Mouse (Mus musculus): Measurements from ENCODE around the gene Gm5485.

GRCm38 (mm10) chr16:48422501-48422900 is 10.3 kb upstream of the Gm5485 start:
- no peak for TF ChIP-seq HCFC1 (IDR thresholded peaks at IDR 0.05; ENCODE audit: borderline replicate concordance, insufficient read depth, low read length)
- TF ChIP-seq ZNF384 (IDR thresholded peaks at IDR 0.05; ENCODE audit: low read depth, low read length) = no peak
- TF ChIP-seq ZC3H11A (IDR thresholded peaks at IDR 0.05; ENCODE audit: borderline replicate concordance, low read depth, low read length) = no peak
- peak; percentile 46; the same call in 1 of the 2 replicates for TF ChIP-seq CHD2 (IDR thresholded peaks at IDR 0.05; ENCODE audit: low read depth, low read length)
- TF ChIP-seq MAFK (IDR thresholded peaks at IDR 0.05; ENCODE audit: insufficient read depth, low read depth, low read length) = peak; percentile 56; the same call in 1 of the 2 replicates
